Mouse (Mus musculus) intestine, embryonic 14.5 days (tissue): ENCODE results near the gene Tspan9. TPM values are rescaled to one million over a fixed set of nuclear protein-coding genes. Genes with fewer than 3 reads are reported as not detected.
A peak's percentile ranks its signal among the peaks of the same experiment; 100 is the strongest.

Source experiments
- ATAC-seq: fragments of 200-750 bp; cut with Nextera tagmentation; replicated peaks from 2 replicates; pipeline ENCODE4 v1.8.0; 2017; ENCODE audit warnings: low read depth, moderate number of reproducible peaks, moderate TSS enrichment, moderate library complexity; ENCODE audit not compliant: low FRiP score, low TSS enrichment
- DNase-seq: peaks from one replicate; pipeline ENCODE4 v3.0.0-alpha.2; 2018; ENCODE audit warnings: low spot score
- H3K27ac ChIP-seq: fragments of 300-500 bp; sonication (generic); 2 replicates; pipeline ENCODE4 v1.5.1; 2014; ENCODE audit warnings: low read depth, mild to moderate bottlenecking, control low read depth
- H3K27me3 ChIP-seq: fragments of 300-500 bp; sonication (generic); replicated peaks from 2 replicates; pipeline ENCODE4 v1.6.1; 2014; ENCODE audit warnings: low read length, control low read depth; ENCODE audit not compliant: control insufficient read depth, insufficient read depth
- H3K36me3 ChIP-seq: fragments of 300-500 bp; sonication (generic); 2 replicates; pipeline ENCODE4 v1.6.1; 2014; ENCODE audit warnings: low read length, control low read depth; ENCODE audit not compliant: control insufficient read depth, insufficient read depth
- H3K4me1 ChIP-seq: fragments of 300-500 bp; sonication (generic); replicated peaks from 2 replicates; pipeline ENCODE4 v1.6.1; 2014; ENCODE audit warnings: low read length, control low read depth, mixed read lengths; ENCODE audit not compliant: control insufficient read depth, insufficient read depth
- H3K4me2 ChIP-seq: fragments of 300-500 bp; sonication (generic); 2 replicates; pipeline ENCODE4 v1.6.1; 2014; ENCODE audit warnings: low read length
- H3K4me3 ChIP-seq: fragments of 300-500 bp; sonication (generic); 2 replicates; pipeline ENCODE4 v1.5.1; 2014; ENCODE audit warnings: low read depth, low read length, control low read depth, mixed read lengths
- H3K9ac ChIP-seq: fragments of 300-500 bp; sonication (generic); 2 replicates; pipeline ENCODE4 v1.6.1; 2014; ENCODE audit warnings: mild to moderate bottlenecking, low read length
- H3K9me3 ChIP-seq: fragments of 300-500 bp; sonication (generic); 2 replicates; pipeline ENCODE4 v1.6.1; 2016; ENCODE audit warnings: low read length, control low read depth; ENCODE audit not compliant: control insufficient read depth
- WGBS: fragments of 180-500 bp; shearing (Covaris S2); extraction: QIAGEN DNeasy Blood & Tissue Kit; methylation state at CpG from one replicate; pipeline ENCODE4 v1.1.7; 2014; 5-methylcytosine and 5-hydroxymethylcytosine counted together
- polyA plus RNA-seq: library from polyadenylated mRNA; unstranded; fragments of >200 nt; fragmentation: Nextera tagmentation; extraction: Ambion mirVana; gene quantifications from 2 replicates; pipeline ENCODE4 v1.2.1, GENCODE M21; 2014

Tspan9 gene
- polyA plus RNA-seq, 1 experiment from 2014 or later, result 113 TPM

- no peak overlapping the region for H3K4me2 ChIP-seq
- no peaks in the 10 kb centered on the region for H3K9me3 ChIP-seq
- H3K36me3 ChIP-seq, result no peaks in the 10 kb centered on the region
- no peaks in the 10 kb centered on the region for H3K27me3 ChIP-seq
- no peak overlapping the region for H3K4me3 ChIP-seq
- H3K4me1 ChIP-seq, result no peaks in the 10 kb centered on the region
- H3K9ac ChIP-seq, result no peak overlapping the region
- WGBS, result 87% methylated on average over 9 of the region's 9 CpGs
- no peak overlapping the region for H3K27ac ChIP-seq
- ATAC-seq (no peak), DNase-seq (no peak)
Observed at GRCm38 (mm10) chr6:127948656-127949055, 194.7 kb downstream of the Tspan9 start.

DNA sequence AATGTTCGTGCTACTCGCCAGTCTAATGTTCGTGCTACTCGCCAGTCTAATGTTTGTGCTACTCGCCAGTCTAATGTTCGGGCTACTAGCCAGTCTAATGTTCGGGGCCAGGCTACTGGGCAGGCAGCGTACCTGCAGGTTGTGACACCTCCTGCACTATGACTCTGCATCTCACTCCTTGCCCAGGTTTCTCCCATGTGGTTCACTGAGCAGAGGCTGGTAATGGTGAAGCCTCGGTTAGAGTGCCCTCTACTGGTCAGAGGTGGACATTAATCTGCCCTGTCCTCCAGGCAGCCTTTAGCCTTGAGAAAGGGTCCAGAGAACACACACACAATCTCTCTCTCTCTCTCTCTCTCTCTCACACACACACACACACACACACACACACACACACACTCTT lies 197.7 kb downstream of the Tspan9 start:
- Histone ChIP-seq H3K9me3 (no peaks in the 10 kb centered on the region), H3K4me2 (no peak overlapping the region), H3K36me3 (no peaks in the 10 kb centered on the region), H3K27me3 (no peaks in the 10 kb centered on the region), H3K4me1 (no peaks in the 10 kb centered on the region), H3K9ac (no peak overlapping the region), H3K4me3 (no peak overlapping the region), H3K27ac (no peak overlapping the region)
- ATAC-seq, result peak; percentile 75
- peak; percentile 84 for DNase-seq
- WGBS, result 63% methylated on average over 9 of the region's 9 CpGs

GRCm38 (mm10) chr6:127942421-127942820 lies 201.0 kb downstream of the Tspan9 start:
- no peaks in the 10 kb centered on the region for H3K36me3 ChIP-seq
- no peak overlapping the region for H3K4me3 ChIP-seq
- H3K27me3 ChIP-seq, result no peaks in the 10 kb centered on the region
- H3K9ac ChIP-seq, result no peak overlapping the region
- H3K4me1 ChIP-seq, result no peaks in the 10 kb centered on the region
- H3K27ac ChIP-seq, result no peak overlapping the region
- DNase-seq (no peak), ATAC-seq (no peak)
- WGBS, result 90% methylated on average over 8 of the region's 8 CpGs
- no peaks in the 10 kb centered on the region for H3K9me3 ChIP-seq
- no peak overlapping the region for H3K4me2 ChIP-seq

DNA sequence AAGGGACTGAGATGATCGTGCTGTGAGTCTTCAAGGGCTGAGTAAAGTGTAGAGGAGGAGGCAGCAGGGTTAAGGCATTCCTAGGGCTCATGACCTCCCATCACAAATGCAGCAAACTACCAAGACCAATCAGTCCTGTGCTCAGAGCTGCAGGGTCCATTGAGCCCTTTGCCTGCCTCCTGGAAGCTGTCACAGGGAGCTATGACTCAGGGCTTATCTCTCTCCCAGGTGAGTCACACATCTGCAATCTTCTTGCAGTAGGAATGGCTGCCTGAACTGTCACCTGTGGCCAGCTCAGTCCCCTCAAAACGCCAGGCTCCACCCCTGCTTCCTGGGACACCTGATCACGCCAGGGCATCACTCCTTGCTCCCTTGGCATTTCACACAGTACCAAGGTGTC lies 208.3 kb downstream of the Tspan9 start:
- no peaks in the 10 kb centered on the region for H3K27me3 ChIP-seq
- H3K36me3 ChIP-seq, result no peaks in the 10 kb centered on the region
- H3K4me3 ChIP-seq, result no peak overlapping the region
- H3K27ac ChIP-seq, result no peak overlapping the region
- no peak overlapping the region for H3K4me2 ChIP-seq
- WGBS, result 76% methylated on average over 3 of the region's 3 CpGs
- ATAC-seq, result no peak
- no peaks in the 10 kb centered on the region for H3K9me3 ChIP-seq
- no peak overlapping the region for H3K9ac ChIP-seq
- DNase-seq, result no peak
- H3K4me1 ChIP-seq, result peaks cover 18% of the 10 kb centered on the region

GRCm38 (mm10) chr6:127933841-127934240 lies 209.6 kb downstream of the Tspan9 start:
- ATAC-seq, result no peak
- 90% methylated on average over 5 of the region's 5 CpGs for WGBS

GRCm38 (mm10) chr6:127932697-127933096 lies 210.7 kb downstream of the Tspan9 start:
- no peak overlapping the region; the same call in 1 of the 2 replicates for H3K27ac ChIP-seq
- peak; percentile 57 for ATAC-seq
- no peaks in the 10 kb centered on the region for H3K36me3 ChIP-seq
- WGBS, result 24% methylated on average over 5 of the region's 5 CpGs
- no peak overlapping the region for H3K9ac ChIP-seq
- 0 out of 2 replicates have a peak overlapping the region, but pooled peaks have one; percentile 4 for H3K4me2 ChIP-seq
- H3K4me3 ChIP-seq, result no peak overlapping the region
- peaks cover 18% of the 10 kb centered on the region for H3K4me1 ChIP-seq
- no peak for DNase-seq
- H3K9me3 ChIP-seq, result no peaks in the 10 kb centered on the region
- no peaks in the 10 kb centered on the region for H3K27me3 ChIP-seq

More at GRCm38 (mm10) chr6:127933841-127934240, 209.6 kb downstream of the Tspan9 start:
- no peak overlapping the region for H3K9ac ChIP-seq
- no peaks in the 10 kb centered on the region for H3K36me3 ChIP-seq
- H3K27me3 ChIP-seq, result no peaks in the 10 kb centered on the region
- no peak overlapping the region for H3K4me3 ChIP-seq
- no peak overlapping the region for H3K4me2 ChIP-seq
- no peaks in the 10 kb centered on the region for H3K9me3 ChIP-seq
- no peak for DNase-seq
- peaks cover 18% of the 10 kb centered on the region for H3K4me1 ChIP-seq
- no peak overlapping the region for H3K27ac ChIP-seq

DNA sequence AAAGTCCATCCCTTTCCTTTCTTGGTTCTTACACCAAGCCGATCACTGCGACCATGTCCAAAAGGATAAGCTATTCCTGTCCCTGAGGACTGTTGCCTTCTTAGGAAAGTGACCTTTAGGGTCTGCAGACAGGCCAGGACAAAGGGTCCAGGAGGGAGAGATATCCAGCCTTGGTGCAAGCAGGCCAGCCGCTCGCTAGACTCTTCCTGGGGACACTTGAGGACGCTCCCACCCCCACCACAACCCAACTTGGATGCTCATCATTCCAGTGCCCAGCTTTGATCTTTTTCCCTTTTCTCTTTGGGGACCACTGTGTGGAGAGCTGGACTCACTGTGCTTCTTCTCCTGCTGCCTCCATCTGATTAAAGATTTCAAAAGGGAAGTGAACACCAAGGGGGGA lies 214.7 kb downstream of the Tspan9 start:
- no peak overlapping the region for H3K4me3 ChIP-seq
- H3K36me3 ChIP-seq, result no peaks in the 10 kb centered on the region
- no peak overlapping the region for H3K4me2 ChIP-seq
- H3K27me3 ChIP-seq, result no peaks in the 10 kb centered on the region
- no peak for ATAC-seq
- no peak overlapping the region for H3K27ac ChIP-seq
- H3K9ac ChIP-seq, result no peak overlapping the region
- peaks cover 15% of the 10 kb centered on the region for H3K4me1 ChIP-seq
- DNase-seq, result no peak
- H3K9me3 ChIP-seq, result no peaks in the 10 kb centered on the region
- 89% methylated on average over 5 of the region's 5 CpGs for WGBS

GRCm38 (mm10) chr6:127925915-127926314 lies 217.5 kb downstream of the Tspan9 start:
- Histone ChIP-seq H3K4me3 (no peak overlapping the region), H3K27ac (no peak overlapping the region), H3K36me3 (no peaks in the 10 kb centered on the region), H3K9me3 (no peaks in the 10 kb centered on the region), H3K4me2 (no peak overlapping the region), H3K9ac (no peak overlapping the region), H3K4me1 (no peaks in the 10 kb centered on the region), H3K27me3 (no peaks in the 10 kb centered on the region)
- WGBS, result 65% methylated on average over 9 of the region's 9 CpGs
- DNase-seq, result no peak
- no peak for ATAC-seq

GRCm38 (mm10) chr6:127924750-127925149 lies 218.6 kb downstream of the Tspan9 start:
- DNase-seq, result no peak
- WGBS, result 67% methylated on average over 6 of the region's 6 CpGs
- Histone ChIP-seq H3K9me3 (no peaks in the 10 kb centered on the region), H3K4me3 (no peak overlapping the region), H3K36me3 (no peaks in the 10 kb centered on the region), H3K4me1 (no peaks in the 10 kb centered on the region), H3K27me3 (no peaks in the 10 kb centered on the region), H3K27ac (no peak overlapping the region), H3K4me2 (no peak overlapping the region), H3K9ac (no peak overlapping the region)
- no peak for ATAC-seq
